Mouse (Mus musculus): ENCODE results near the gene Plxnc1.

The Plxnc1 gene

DNA sequence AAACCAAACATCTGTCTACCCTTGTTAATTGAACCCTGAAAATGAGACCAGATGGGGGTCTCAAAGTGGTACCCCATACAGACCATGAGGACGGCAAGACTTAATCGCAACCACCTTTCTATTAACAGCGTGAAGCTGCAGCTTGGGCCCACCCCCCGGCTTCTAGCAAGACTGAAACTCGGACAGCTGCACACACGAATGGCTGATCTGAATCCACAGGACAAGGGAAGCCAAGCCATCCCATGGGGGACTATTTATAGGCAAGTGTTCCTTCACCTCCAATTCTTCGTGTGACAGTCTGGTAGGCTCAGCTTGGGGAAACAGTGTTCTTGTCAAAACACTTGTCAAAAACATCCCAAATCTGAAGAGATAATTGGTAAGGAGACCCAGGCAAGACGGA, 24.1 kb downstream of the Plxnc1 start:
- DNase-seq (ENCODE audit: low spot score in 2 of 2): no peak

DNA sequence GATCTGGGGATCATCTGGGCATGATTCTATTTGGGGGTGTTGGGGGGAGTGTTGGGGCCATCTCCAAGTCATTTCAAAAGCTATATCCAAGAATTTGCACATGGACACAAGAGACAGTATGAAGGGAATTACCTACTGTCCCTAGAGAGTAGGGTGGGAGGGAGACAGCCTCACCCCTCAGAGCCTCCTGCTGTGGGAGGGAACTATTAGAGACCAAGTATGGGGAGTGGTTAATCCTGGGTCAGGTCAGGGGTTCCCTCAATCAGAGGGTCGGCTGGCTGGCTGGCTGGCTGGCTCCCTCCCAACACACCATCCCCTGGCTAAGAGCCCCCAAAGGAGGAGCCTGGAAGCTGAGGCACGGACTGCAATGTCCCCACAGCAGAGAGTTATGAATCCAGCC, 24.7 kb downstream of the Plxnc1 start:
- DNase-seq (ENCODE audit: low spot score in 2 of 2): no peak

DNA sequence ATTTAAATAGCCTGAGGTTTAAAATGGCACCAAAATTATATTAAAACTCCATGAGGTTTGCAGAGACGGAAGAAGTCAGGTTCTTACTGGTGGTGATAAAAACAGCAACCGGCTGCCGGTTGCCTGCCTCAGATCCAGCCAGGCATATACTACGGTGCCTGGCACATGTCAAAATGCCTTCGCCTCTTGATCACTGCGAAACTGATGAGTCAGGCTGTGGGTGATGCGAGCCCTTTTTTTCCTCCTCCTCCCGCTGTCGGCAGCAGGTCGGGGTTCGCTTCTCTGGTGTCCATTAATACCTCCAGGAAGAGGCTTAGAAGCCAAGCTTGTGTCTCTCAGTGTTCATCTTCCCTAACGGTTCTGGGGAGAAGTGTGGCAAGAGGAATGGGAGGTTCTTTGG, 25.1 kb downstream of the Plxnc1 start:
- DNase-seq (ENCODE audit: low spot score in 2 of 2): peak in 1 of 2 experiments; percentile 22

DNA sequence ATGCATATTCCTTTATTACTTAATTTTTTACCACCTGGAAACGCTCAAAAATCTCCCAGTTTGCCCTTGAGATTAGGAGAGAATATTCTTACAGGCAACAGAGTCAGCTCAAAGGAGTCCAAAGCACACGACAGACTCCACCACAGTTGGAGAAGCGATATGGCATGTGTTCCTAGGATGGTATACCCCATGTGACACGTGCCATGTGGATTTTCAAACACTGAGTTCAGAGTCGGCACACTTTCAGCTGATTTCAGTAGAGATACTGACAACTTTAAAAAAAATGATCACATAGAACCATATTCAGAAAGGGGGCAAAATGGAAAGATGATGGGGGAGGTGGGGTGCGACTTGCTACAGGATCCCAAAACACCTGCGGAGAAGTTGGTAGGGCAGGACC, 26.0 kb downstream of the Plxnc1 start:
- no peak for DNase-seq (ENCODE audit: low spot score in 2 of 2)

DNA sequence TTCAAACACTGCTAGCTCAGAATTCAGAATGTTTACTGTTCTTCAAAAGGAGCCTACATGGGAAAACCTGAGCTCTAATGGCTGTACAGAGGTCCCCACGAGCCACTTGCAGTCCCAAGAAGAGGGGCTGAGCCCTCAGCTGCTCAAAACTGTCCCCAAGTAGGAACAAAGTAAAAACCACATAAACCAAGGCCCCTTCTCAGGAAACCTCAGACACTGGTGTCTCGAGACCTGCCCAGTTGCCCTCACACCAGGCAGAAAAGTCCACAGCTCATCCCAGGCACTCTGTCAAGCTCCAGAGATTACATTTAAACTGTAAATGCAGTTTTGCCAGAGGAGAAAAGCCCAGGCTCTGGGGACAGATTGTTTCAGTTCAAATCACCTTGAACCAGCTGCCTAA, 26.6 kb downstream of the Plxnc1 start:
- DNase-seq (ENCODE audit: low spot score in 2 of 2): no peak

DNA sequence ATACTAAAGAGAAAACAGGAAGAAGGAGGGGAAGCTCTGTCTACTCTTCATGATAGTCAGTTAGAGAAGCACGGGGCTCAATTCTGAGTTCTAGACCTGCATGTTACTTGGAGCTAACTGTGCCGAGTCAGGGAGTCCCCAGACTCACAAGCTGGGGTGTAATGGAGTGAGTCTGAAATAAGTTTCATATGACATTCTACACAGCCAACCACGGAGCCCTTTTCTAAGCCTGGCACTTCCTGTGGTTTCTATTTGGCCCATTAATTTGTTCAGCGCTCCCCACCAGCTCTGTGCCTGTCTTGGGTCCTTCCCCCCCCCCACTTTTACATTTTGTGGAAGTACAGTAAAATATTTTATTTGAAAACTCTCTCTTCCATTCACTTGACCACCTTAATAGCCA, 27.3 kb downstream of the Plxnc1 start:
- no peak for DNase-seq (ENCODE audit: low spot score in 2 of 2)

DNA sequence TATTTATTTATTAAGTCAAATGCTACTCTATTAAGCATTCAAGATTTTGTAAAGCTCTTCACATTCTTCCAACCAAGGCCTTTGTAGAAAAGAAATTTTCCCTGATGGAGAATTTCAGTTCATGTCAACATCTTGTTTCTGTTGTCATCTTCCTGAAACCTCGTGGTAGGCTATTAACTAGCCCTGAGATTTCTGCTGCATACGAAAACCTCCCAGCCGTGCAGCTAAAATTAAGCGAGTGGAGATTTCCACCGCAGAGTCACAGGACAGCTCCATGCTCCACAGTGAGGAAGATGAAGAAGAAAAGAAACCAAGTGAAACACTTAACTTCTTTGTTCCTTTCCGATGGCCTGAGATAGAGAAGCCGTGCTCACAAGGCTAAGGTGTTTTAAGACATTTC, 28.0 kb downstream of the Plxnc1 start:
- no peak for DNase-seq (ENCODE audit: low spot score in 2 of 2)

DNA sequence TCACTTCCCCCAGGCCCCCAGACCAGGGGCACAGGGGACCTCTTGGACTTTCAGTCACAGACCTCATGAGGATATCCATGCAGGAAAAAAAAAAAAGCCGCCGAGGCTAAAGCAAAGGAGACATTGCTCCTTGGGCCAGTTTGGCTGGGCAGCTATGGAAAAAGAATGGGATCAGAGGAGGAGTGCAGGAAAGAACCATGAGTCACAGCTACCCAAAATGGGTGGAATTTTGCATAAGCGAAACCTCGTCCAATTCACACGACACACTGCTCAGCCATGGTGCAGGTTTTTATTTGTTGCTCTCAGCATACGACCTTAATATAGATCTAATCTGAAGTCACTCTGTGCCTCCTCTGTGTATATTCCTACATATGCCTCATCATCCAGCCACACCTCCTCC, 28.9 kb downstream of the Plxnc1 start:
- no peak for DNase-seq (ENCODE audit: low spot score in 2 of 2)

DNA sequence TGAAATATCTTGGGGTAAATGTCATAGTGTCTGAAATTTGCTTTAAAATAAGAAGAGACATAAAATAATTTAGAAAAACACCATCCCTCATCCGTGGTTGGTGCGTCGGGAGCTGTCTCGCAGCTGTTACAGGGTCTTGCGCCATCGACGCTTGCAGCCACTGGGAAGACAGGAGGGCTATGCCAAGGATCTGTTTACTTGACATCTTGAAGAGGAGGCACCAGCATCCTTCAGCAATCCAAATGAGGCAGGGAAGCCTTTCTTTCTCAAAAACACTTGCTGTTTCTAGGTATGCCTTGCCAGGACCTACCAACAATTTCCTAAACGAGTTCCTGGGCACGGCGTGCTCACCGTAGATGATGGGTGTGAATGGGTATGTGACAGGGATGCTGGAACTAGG, 30.6 kb downstream of the Plxnc1 start:
- no peak for DNase-seq (ENCODE audit: low spot score in 2 of 2)

DNA sequence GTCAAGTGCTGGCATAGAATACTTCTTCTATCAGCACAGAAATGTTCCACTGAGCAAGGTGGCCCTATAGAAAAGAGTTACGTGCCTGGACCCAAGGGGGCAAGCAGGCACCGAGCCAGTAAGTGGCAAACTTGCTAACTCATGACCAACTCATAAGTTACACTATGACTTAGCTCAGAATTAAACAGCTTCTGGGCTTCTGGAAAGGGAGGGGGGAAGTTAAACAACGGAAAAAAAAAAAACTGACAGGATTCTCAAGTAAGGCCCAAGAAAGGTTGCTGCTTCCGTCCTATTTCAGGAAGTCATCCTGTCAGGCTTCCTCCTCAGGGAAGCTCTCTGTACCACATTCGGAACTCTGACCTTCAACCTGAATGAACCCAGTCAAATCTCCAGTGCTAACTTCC, 31.3 kb downstream of the Plxnc1 start:
- DNase-seq (ENCODE audit: low spot score in 2 of 2): no peak

DNA sequence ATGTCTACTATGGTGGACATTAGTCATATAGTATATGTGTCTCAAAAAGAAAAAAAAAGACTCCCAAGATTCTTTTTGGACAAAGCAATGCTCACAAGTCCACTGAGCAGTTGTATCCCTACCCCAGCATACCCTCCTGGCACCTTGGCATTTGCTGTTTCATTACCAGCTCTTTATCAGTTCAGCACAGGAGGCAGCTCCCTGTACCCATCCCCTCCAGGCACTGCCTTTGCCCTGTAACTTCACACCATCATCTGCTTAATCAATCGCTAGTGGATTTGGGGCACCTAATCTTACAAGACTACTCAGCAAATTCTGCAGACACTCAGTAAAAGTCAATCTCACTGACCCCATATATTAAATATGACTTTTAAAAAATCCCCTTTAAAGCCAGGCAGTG, 32.1 kb downstream of the Plxnc1 start:
- DNase-seq (ENCODE audit: low spot score in 2 of 2): no peak

DNA sequence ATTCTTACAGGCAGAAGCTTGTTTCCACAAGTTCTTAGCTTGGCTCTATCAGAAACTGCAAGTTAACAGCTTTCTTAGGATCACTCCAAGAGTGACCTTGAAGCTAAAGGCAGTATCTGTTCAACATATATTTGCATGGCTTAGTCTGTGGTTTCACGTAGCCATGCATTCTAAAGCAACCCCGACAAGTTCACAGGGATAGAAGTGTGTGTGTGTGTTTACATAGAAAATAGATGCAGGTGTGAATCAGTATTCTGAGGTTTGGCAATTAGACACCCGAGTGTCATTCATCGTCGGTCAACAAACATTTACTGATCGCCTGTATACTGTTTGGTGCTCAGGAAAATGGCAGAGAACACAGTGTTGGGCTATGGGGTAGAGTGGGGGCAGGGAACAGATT, 33.5 kb downstream of the Plxnc1 start:
- no peak for DNase-seq (ENCODE audit: low spot score in 2 of 2)

DNA sequence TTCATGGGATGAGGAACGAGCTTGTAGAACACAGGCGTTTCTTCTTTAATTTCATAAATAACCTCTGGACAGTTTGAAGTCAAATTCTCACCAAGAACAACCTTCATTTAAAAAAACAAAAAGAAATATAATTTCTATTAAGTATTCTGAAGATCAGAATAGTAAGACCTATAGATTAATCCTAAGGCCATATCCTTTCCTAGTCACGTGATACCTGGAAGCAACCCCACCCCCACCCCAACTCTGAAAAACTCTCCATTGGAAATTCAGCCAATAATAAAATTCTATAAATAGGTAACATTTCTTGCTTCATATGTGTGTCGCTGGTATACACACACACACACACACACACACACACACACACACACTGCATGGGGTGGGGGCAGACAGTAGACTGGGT, 34.1 kb downstream of the Plxnc1 start:
- DNase-seq (ENCODE audit: low spot score in 2 of 2): no peak

DNA sequence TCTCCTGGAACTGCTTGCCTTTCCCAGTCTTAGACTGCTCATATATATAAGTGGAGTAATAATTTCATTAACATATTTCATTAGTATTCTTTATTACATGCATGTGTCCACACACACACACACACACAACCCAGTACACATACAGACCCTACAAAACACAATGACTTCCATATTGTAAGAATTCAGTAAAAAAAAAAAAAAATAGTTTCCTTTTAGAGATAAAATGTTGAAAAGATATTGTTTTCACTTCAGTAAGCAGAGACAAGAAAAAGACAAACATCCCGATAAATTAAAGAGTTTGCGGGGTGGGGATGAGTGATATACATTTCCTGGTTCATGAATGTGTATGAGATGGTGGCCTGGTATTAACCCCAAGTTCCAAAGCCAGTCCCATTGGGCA, 34.8 kb downstream of the Plxnc1 start:
- DNase-seq (ENCODE audit: low spot score in 2 of 2): no peak

DNA sequence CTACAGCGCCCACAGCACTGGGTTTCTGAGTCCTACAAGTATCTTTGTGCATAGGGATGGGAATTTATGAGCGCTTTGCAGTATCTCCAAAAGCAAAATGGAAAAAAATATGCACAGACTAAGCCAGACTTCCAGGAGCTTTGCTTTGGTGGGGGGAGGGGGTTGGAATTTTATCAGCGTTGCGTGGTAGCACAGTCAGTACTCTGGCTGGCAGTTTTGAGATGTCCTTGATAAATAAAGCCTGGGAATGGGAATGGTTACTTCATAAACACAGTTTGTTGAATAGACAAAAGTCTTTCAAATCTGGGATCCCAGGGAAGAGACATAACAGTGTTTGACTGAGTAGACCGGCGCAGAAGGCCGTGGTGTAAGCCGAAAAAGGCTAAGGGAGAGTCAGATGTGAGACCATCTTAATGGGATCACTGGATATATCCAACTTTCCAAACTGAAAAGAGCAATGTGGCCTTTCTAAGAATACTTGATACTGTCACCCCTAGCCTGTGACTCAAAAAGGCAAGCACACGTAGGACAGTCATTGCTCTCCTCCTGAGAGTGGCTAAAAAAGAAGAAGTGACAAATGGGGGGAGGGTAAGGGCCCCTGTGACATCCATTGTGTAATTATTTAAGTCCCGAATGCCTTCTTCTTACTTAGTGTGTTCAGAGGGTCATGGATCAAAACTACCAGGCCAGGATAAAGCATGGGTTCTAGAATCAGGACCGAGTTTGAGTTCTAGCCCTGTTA, 35.5 kb downstream of the Plxnc1 start:
- DNase-seq (ENCODE audit: low spot score in 2 of 2): no peak

DNA sequence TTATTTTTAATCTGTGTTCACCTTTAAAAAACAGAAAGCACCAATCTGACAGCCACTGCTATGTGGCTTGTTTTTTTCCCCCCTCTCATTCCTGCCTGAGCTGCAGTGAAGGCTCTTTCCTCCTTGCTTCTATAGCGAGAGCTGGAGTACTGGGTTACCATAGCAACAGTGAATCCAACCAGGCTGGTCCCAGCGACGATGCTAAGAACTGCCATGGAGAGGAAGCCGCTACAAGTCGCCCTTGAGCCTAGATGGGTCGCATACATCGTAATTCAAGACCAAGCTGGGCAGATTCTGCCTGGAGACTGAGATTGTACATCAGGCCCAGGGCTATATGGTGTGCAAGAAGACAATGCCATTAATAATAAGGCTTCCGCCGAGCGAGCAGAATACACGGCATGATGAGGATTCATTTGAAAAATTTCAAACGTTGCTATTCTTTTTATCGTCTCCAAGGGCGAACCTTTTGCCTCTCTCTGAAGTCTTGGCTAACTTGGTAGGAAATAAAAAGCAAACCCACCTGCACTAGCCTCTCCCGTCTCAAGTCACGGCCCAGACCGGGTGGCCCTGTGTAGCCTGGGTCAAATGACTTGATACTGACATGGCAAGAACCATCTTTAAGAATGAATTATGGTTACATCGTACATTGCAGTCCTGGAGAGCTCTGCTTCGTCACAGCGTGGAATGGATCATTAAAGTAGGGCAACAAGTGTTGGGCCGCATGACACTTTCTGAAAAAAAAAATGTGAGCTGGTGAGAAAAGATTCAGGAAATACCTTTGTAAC, 38.8 kb downstream of the Plxnc1 start:
- peak; percentile 76 to 79 for DNase-seq (ENCODE audit: low spot score in 2 of 2)

DNA sequence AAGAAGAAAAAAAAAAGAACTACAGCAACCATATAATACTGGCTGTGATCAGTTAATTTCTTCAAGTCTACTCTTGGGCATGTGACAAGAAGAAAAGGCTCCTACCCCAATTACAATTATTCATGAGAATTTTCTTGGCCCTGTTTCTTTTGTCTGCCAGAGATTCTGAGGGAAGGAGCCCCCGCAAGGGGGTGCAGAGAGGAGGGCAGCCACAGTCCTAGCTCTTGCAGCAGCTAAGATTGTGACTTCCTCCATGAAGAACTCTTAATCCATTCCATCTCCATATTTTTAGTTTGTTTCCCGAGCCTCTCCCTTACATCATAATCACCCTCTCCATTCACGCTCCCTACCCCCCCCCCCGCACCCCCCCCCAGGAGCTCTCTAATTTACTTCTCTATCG, 39.4 kb downstream of the Plxnc1 start:
- DNase-seq (ENCODE audit: low spot score in 2 of 2): peak in 1 of 2 experiments; percentile 30

DNA sequence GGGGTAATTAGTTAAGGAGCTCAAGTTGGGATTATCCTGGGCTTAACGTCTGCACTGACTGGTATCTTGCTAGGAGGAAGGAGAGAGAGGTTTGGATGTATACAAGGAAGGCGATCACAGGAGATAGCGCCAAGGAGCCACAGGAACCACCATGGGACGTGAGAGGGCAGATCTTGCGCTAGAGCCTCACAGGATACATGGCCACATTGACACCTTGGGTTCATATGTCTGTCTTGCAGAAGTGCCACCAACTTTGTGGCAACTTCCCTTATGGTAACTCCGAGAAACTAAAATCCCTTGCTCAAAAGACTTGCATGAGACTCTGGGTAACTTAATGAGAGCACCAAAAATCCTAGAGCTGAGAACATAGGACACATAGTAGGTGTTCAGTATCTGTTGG, 47.7 kb downstream of the Plxnc1 start:
- DNase-seq (ENCODE audit: low spot score in 2 of 2): no peak

DNA sequence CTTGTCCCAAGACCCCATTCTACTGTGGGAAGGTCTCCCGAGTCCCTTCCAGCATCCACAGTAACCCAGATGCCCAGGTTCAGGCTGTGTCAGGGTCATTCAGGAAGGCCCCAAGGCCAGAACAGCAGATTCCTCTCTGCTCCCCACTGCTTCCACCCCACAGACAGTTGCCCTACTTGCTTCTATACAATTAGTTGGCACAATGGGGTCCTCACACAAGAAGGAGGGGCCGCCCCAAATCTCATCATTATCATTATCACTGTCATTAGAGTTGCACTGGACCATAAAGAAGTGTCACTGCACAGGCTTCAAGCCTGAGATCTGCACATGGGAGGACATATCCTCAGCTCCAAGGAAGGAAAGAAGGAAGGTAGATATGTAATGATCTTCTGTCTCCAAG, 48.3 kb downstream of the Plxnc1 start:
- no peak for DNase-seq (ENCODE audit: low spot score in 2 of 2)

DNA sequence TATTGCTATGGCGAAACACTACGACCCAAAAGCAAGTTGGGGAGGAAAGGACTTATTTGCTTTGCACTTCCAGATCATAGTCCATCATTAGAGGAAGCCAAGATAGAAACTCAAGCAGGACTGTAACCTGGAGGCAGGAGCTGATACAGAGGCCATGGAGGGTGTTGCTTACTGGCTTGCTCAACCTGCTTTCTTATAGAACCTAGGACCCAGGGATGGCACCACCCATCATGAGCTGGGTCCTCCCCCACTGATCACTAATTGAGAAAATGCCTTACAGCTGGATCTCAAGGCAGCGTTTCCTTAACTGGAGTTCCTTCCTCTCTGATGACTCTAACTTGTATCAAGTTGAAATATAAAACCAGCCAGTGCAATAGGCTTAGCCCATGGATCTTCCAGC, 48.8 kb downstream of the Plxnc1 start:
- DNase-seq (ENCODE audit: low spot score in 2 of 2): no peak

DNA sequence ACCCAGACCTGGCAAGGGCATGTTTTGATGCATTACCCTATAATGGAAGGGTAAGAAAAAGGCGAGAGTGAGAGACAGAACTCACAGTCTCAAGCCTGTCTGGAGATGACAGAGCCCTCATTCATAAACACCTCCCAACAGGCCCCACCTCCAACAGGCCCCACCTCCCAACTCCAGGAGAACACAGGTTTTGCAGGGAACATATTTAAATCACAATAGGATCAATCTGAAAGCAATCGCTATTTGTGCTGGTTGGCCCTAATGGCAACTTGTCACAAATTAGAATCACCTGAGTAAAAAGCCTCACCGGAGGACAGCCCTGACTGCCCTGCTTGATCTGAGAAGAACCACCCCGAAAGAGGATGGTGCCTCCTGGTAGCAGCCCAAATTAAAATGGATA, 54.9 kb downstream of the Plxnc1 start:
- no peak for DNase-seq (ENCODE audit: low spot score in 2 of 2)

DNA sequence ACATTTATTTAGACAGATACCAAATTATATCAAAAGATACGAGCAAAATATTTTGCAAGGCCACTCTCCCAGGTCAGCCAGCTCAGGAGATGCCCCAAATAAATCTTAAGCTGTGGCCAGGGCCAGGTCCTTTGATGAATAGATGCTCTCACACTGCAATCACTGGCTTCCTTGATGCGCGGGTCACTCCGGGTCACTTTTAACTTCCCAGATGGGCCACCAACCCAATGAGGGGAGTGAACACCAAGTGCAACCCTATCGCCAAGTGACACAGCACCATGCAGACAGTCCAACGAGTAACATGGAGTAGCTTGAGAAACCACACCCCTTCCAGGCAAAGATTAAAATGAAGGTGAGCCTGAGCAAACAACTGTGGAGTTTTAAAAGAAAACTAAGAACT, 61.4 kb downstream of the Plxnc1 start:
- no peak for DNase-seq (ENCODE audit: low spot score in 2 of 2)

DNA sequence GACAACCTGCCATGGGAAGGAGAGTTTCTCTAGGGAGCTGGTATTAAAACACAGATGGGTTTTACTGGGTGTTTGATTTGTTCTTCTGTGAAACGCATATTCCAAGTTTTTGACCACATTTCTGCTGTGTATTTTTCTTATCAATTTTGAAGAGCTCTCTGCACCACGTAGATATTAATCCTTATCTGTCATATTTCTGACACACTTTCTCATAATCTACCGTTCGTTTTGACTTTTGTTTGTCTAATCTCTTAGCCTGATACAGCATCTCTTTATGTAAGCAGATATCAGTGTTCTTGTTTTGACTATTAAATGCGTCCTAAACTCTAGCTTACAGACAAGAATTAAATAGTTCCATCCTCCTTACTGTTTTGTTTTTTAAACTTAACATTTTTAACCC, 73.1 kb downstream of the Plxnc1 start:
- DNase-seq (ENCODE audit: low spot score in 2 of 2): no peak

DNA sequence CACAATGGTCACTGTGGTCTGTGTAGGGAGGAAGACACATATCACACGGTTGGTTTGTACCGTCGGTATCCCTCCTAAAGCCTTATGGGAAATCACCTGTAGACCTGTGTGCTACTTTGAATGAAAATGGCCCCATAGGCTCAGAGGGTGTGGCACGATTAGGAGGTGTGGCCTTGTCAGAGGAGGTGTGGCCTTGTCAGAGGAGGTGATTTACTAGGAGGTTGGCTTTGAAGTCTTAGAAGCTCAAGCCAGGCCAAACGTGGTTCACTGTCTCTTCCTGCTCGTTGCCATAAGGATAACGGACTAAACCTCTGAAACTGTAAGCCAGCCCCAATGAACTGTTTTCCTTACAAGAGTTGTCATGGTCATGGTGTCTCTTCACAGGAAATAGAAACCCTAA, 73.5 kb downstream of the Plxnc1 start:
- DNase-seq (ENCODE audit: low spot score in 2 of 2): no peak
